Mouse (Mus musculus): ENCODE data around the gene Cux2.

Gene Cux2

DNA sequence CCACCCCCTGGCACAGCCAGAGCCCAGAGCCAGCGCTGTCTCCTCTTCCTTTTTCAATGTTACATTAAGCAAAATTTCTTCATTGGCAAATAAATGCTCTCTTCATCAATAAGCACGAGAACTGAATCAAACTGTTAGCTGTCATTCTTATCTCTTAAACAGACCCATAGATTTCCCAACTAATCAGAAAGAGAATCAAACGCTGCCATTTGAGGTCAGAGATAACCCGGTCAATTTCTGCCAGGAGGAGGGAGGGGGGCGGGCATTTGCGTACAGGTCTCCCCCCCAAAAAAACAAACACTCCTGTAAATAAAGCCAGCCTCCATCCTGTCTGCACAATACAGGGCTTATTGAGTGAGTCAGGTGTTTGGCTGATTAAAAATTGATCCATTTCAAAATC is 33.2 kb downstream of the Cux2 start:
- no peak for DNase-seq (ENCODE audit: low spot score in 2 of 2)

DNA sequence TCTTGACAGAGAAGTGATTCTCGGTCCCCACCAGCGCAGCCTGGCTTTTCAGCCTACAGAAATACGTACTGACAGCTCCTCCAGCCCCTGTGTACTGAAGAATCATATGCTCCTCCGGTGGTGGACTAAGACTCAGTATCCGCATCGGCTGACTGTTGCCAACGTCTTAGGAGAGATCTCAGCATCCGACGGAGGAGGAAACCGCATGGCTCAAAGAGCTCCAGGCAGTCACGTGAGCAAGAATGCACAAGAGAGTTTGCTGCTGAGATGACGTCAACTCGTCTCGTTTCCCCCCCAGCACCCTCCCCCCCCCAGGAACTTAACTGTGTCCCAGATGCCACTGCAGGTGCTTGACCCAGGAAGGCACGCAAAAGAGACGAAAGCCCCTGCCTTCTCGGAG is 34.8 kb downstream of the Cux2 start:
- no peak for DNase-seq (ENCODE audit: low spot score in 2 of 2)

GRCm38 (mm10) chr5:122014671-122015070 is 35.2 kb downstream of the Cux2 start:
- no peak for DNase-seq (ENCODE audit: low spot score in 2 of 2)

- DNase-seq (ENCODE audit: low spot score in 2 of 2) = no peak
Measured at GRCm38 (mm10) chr5:122011289-122011688, 38.6 kb downstream of the Cux2 start.

DNA sequence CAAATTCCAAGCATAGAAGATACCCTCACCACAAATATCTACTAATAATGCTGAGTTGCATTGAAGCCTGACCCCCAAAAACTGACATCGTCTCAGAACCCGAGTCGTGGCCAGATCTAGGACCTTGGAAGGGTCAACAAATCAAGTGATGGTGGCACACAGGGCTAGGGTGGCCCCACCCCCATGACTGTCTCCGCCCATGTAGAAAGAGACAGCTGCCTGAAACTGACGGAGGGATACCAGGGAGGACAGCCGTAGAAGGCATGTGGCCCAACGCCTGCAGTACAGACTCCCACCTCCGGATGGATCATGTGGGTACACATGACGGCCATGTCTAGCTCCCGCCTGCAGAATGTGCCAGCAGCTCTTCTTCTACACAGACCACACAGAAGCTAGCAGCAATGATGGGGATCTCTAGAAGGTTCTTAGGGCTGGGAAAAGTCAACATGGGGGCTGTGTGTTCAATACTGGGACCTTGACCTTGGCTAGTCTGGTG is 41.9 kb downstream of the Cux2 start:
- DNase-seq (ENCODE audit: low spot score in 2 of 2) = no peak

DNA sequence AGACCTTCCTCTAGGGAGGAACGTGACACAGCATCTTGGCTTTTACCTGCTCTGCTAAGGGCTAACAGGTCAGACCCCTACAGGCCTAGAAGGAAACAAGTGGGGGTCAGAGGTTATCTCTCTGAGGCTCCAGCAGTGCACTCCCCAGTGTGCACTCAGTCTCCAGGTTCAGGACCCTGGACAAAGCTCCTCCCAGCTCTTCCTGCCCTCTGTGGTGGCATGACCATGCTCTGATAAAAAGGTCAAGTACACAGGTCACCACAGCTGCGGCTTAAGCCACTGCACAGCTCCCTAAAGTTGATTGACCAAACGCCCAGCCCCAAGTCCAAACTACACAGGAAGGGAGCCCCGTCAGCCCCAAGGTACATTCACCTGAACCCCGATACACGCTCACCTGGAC is 46.4 kb downstream of the Cux2 start:
- no peak for DNase-seq (ENCODE audit: low spot score in 2 of 2)

- no peak for DNase-seq (ENCODE audit: low spot score in 2 of 2)
Measured at GRCm38 (mm10) chr5:122002148-122002547, 47.8 kb downstream of the Cux2 start.

DNA sequence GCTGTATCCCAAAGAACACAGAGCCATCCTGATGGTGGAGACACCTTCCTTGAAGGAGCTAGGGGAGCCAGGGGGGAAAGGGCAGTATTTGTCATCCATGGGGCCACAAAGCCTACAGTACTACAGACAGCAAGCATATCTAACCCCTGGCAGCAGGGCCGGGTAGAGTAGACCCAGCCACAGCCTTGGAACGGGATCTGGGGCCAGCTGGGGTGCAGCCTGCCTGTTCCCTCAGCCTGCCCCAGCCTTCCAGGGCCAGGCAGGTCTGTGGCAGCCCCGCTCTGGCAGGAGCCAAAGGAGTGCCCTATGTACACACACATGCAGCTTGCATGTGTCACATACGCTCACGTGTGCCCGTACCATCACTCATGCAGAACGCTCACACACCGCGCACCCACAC is 48.6 kb downstream of the Cux2 start:
- no peak for DNase-seq (ENCODE audit: low spot score in 2 of 2)

DNA sequence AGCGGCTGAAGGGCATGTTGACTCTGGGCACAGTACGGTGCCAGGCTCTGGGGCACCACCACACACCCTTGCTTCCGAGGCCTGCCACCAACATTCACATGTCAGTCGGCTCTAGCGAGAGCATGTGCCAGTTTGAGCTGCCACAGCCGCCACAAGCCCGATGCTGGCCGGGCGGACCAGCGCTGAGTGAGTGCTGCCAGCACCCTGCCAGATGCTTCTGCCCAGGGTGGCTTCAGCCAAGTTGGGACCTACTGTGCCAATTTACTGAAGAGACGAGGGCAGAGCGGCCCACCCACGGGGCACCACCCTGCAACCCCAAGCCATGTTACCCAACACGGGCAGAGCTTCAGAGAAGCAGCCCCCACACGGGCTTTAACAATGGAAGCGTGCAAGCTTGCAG is 49.5 kb downstream of the Cux2 start:
- DNase-seq (ENCODE audit: low spot score in 2 of 2) = no peak

- DNase-seq (ENCODE audit: low spot score in 2 of 2) = peak in 1 of 2 experiments; percentile 79
Measured at GRCm38 (mm10) chr5:121998981-121999795, 50.7 kb downstream of the Cux2 start.

GRCm38 (mm10) chr5:121998281-121998680 is 51.6 kb downstream of the Cux2 start:
- DNase-seq (ENCODE audit: low spot score in 2 of 2) = no peak

DNA sequence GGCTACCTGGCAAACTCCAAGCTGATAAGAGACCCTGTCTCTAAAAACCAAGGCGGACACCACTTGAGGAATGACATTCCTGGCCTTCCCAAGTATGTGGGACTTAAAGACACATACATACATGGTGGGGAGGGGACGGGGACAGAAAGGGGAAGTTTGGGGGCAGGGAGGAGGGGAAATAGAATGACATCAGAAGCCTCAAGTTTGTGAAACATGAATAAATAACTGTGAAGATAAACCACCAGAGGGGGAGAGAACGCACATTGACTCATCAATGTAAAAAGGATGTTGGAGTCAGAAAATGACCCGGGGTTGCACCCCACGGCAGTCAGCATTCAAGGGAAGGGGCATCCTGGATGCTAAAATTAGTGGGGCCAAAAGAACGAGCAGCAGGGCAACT is 53.2 kb downstream of the Cux2 start:
- DNase-seq (ENCODE audit: low spot score in 2 of 2) = no peak

GRCm38 (mm10) chr5:121994808-121995207 is 55.1 kb downstream of the Cux2 start:
- DNase-seq (ENCODE audit: low spot score in 2 of 2) = no peak

- DNase-seq (ENCODE audit: low spot score in 2 of 2) = no peak
Measured at GRCm38 (mm10) chr5:121991914-121992313, 58.0 kb downstream of the Cux2 start.

- DNase-seq (ENCODE audit: low spot score in 2 of 2) = no peak
Measured at GRCm38 (mm10) chr5:121985855-121986254, 64.0 kb downstream of the Cux2 start.

GRCm38 (mm10) chr5:121981650-121982131 is 68.2 kb downstream of the Cux2 start:
- no peak for DNase-seq (ENCODE audit: low spot score in 2 of 2)

- DNase-seq (ENCODE audit: low spot score in 2 of 2) = no peak
Measured at GRCm38 (mm10) chr5:121976331-121976730, 73.6 kb downstream of the Cux2 start.

DNA sequence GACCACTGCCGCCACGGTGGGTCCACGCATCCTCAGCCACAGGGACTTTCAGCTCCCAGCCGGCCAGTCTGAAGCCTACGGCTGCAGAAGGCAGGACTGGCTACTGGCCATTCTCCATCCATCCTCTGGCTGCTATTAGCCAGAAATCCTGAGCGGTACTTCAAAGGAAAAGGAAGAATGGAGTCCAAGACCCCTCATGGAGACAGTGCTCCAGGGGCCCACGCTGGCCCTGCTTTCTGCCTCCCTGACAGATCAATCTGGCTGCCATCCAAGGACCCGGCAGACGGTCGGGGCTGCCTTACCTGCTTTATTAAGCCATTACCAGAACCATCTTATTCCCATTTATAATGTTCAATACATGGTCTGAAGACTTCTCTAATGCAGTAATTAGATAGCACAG is 76.4 kb downstream of the Cux2 start:
- DNase-seq (ENCODE audit: low spot score in 2 of 2) = no peak

DNA sequence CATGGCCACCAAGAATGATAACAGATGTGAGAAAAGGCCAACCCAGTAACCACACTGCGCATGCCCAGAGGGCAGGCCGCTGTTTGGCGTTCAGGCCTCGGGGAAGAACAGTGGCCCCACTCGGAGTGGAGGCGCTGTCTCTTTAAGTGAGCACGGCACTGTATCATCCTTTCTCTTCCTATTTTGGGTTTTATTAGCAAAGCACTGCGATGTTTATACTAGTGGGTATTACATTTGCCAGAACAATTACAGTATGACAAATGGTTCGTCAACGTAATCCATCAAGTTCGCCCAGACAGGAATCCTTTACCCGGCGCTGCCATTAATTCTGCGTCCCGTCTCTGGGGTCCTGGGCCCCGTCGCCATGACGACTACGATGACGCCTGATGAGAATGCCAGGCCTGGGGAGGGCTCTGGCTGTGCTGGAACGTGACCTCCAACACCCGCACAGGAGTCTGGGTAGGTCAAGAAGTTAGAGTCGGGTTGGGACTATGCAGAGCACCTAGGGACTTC is 77.2 kb downstream of the Cux2 start:
- DNase-seq (ENCODE audit: low spot score in 2 of 2) = no peak

DNA sequence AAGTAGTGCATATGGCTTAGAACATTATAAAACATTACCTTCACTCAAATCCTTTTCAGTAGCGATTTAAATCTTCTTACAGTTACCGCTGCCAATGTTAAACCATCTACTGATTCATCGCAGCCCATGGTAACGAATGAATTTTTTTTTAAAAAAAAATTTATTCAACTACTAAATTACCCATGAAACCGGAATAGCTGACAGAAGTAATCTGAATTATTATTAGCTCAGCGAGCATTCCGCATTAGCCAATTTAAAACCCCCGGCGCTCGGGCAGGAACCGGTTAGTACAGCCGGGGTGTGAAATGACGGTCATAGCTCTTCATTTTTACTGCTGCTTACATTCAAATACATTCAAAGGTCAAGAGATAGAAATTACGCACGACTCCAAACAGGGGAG is 80.9 kb downstream of the Cux2 start:
- DNase-seq (ENCODE audit: low spot score in 2 of 2) = no peak

DNA sequence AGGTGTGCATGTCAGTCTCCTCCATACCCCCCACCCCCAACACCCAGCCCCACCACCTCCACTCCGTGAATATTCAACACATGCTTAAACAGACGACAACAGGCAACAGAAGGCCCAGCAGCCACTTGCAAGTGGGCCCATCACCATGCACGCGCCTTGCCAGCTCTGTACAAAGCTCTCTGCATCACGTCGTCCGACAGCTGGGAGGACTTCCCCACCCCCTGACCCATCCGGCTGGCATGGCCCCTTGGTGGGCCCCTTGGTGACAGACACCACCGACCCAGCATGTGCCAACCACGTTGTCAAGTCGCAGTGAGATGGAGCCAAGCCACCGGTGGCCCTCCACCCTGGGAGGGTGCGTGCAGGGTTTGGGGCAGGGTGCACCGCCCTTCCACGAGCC is 81.5 kb downstream of the Cux2 start:
- DNase-seq (ENCODE audit: low spot score in 2 of 2) = no peak

- DNase-seq (ENCODE audit: low spot score in 2 of 2) = no peak
Measured at GRCm38 (mm10) chr5:121967520-121967919, 82.4 kb downstream of the Cux2 start.

DNA sequence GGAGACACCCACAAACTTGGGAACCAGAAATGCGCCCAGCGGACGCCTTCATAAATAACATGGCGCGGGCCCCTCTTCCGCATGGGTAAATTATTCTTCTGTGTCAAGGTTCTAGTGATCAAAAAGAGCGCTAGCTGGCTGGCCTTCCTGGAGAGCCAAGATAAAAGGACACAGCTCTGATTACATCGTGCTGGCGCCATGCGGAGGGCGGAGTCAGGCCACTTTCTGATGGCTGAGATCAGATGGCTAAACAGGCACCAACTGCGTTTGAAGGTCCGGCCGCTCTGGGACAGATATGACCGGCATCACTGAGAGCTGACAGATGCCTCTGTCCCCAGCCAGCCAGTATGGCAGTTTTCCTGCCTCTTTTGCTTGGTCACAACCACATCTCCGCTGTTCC is 83.0 kb downstream of the Cux2 start:
- DNase-seq (ENCODE audit: low spot score in 2 of 2) = no peak

Data from urinary bladder, postnatal 4 days (tissue).